Mouse (Mus musculus) neural tube, embryonic 12.5 days (tissue): ENCODE measurements around the gene Peli1. TPM values are rescaled to one million over a fixed set of nuclear protein-coding genes. Genes with fewer than 3 reads are reported as not detected.

ENCODE experiments used
- ATAC-seq: fragments of 200-750 bp; cut with Nextera tagmentation; 2 replicates; pipeline ENCODE4 v1.8.0; 2017; ENCODE audit warnings: low read depth, mild to moderate bottlenecking, moderate TSS enrichment, moderate library complexity; ENCODE audit not compliant: low FRiP score
- H3K27ac ChIP-seq: fragments of 300-500 bp; sonication (generic); 2 replicates; pipeline ENCODE4 v1.5.1; 2016
- H3K27me3 ChIP-seq: fragments of 300-500 bp; sonication (generic); replicated peaks from 2 replicates; pipeline ENCODE4 v1.6.1; 2016; ENCODE audit warnings: mild to moderate bottlenecking
- H3K36me3 ChIP-seq: fragments of 300-500 bp; sonication (generic); 2 replicates; pipeline ENCODE4 v1.6.1; 2016; ENCODE audit warnings: mild to moderate bottlenecking
- H3K4me1 ChIP-seq: fragments of 300-500 bp; sonication (generic); 2 replicates; pipeline ENCODE4 v1.6.1; 2016
- H3K4me2 ChIP-seq: fragments of 300-500 bp; sonication (generic); replicated peaks from 2 replicates; pipeline ENCODE4 v1.6.1; 2016; ENCODE audit warnings: mild to moderate bottlenecking
- H3K4me3 ChIP-seq: fragments of 300-500 bp; sonication (generic); 2 replicates; pipeline ENCODE4 v1.5.1; 2016
- H3K9ac ChIP-seq: fragments of 300-500 bp; sonication (generic); 2 replicates; pipeline ENCODE4 v1.6.1; 2016; ENCODE audit warnings: mild to moderate bottlenecking
- H3K9me3 ChIP-seq: fragments of 300-500 bp; sonication (generic); 2 replicates; pipeline ENCODE4 v1.6.1; 2016; ENCODE audit warnings: mild to moderate bottlenecking
- WGBS: fragments of 180-500 bp; shearing (Covaris S2); methylation state at CpG from one replicate; pipeline ENCODE4 v1.1.7; 2016; 5-methylcytosine and 5-hydroxymethylcytosine counted together
- polyA plus RNA-seq: library from polyadenylated mRNA; unstranded; fragments of >200 nt; fragmentation: Nextera tagmentation; extraction: Ambion mirVana; gene quantifications from 2 replicates; pipeline ENCODE4 v1.2.1, GENCODE M21; 2016

Gene Peli1
- polyA plus RNA-seq, 1 experiment from 2014 or later, result 109 TPM

GRCm38 (mm10) chr11:21098457-21098856 lies 7.4 kb downstream of the Peli1 start:
- no peak overlapping the region for H3K27ac ChIP-seq
- no peak for ATAC-seq
- H3K4me3 ChIP-seq, result no peak overlapping the region
- H3K4me2 ChIP-seq, result no peak overlapping the region
- H3K9me3 ChIP-seq, result no peaks in the 10 kb centered on the region
- WGBS, result 92% methylated on average over 2 of the region's 2 CpGs
- no peaks in the 10 kb centered on the region for H3K27me3 ChIP-seq
- H3K4me1 ChIP-seq, result peaks cover 11% of the 10 kb centered on the region
- no peak overlapping the region for H3K9ac ChIP-seq
- no peaks in the 10 kb centered on the region for H3K36me3 ChIP-seq

GRCm38 (mm10) chr11:21100704-21101103 lies 9.6 kb downstream of the Peli1 start:
- H3K27me3 ChIP-seq, result no peaks in the 10 kb centered on the region
- H3K9ac ChIP-seq, result no peak overlapping the region
- 94% methylated on average over 1 of the region's 1 CpGs for WGBS
- H3K4me1 ChIP-seq, result no peaks in the 10 kb centered on the region; the same call in 1 of the 2 replicates
- no peak overlapping the region for H3K4me2 ChIP-seq
- H3K27ac ChIP-seq, result no peak overlapping the region
- no peaks in the 10 kb centered on the region for H3K36me3 ChIP-seq
- H3K9me3 ChIP-seq, result no peaks in the 10 kb centered on the region
- no peak for ATAC-seq
- H3K4me3 ChIP-seq, result no peak overlapping the region

- Histone ChIP-seq H3K36me3 (no peaks in the 10 kb centered on the region), H3K9me3 (no peaks in the 10 kb centered on the region), H3K4me1 (no peaks in the 10 kb centered on the region; the same call in 1 of the 2 replicates), H3K4me2 (no peak overlapping the region), H3K27me3 (no peaks in the 10 kb centered on the region), H3K9ac (no peak overlapping the region), H3K4me3 (no peak overlapping the region), H3K27ac (no peak overlapping the region)
- WGBS, result 87% methylated on average over 4 of the region's 4 CpGs
- no peak for ATAC-seq
Measured at GRCm38 (mm10) chr11:21101286-21101685, 10.2 kb downstream of the Peli1 start.

GRCm38 (mm10) chr11:21102273-21103005 lies 11.3 kb downstream of the Peli1 start:
- Histone ChIP-seq H3K27ac (no peak overlapping the region), H3K9ac (no peak overlapping the region), H3K4me2 (no peak overlapping the region), H3K9me3 (no peaks in the 10 kb centered on the region), H3K27me3 (no peaks in the 10 kb centered on the region), H3K4me1 (no peaks in the 10 kb centered on the region; the same call in 1 of the 2 replicates), H3K36me3 (peaks cover 7% of the 10 kb centered on the region; the same call in 1 of the 2 replicates), H3K4me3 (no peak overlapping the region)
- 90% methylated on average over 6 of the region's 6 CpGs for WGBS
- ATAC-seq, result no peak

- H3K4me1 ChIP-seq, result no peaks in the 10 kb centered on the region; the same call in 1 of the 2 replicates
- WGBS, result 73% methylated on average over 2 of the region's 2 CpGs
- H3K4me2 ChIP-seq, result no peak overlapping the region
- H3K4me3 ChIP-seq, result no peak overlapping the region
- H3K36me3 ChIP-seq, result peaks cover 9% of the 10 kb centered on the region; the same call in 1 of the 2 replicates
- no peak overlapping the region for H3K27ac ChIP-seq
- ATAC-seq, result no peak
- no peak overlapping the region for H3K9ac ChIP-seq
- no peaks in the 10 kb centered on the region for H3K27me3 ChIP-seq
- H3K9me3 ChIP-seq, result no peaks in the 10 kb centered on the region
Measured at GRCm38 (mm10) chr11:21103186-21103585, 12.1 kb downstream of the Peli1 start.

- Histone ChIP-seq H3K27ac (no peak overlapping the region), H3K9ac (no peak overlapping the region), H3K36me3 (peaks cover 9% of the 10 kb centered on the region; the same call in 1 of the 2 replicates), H3K27me3 (no peaks in the 10 kb centered on the region), H3K4me1 (no peaks in the 10 kb centered on the region; the same call in 1 of the 2 replicates), H3K4me2 (no peak overlapping the region), H3K4me3 (no peak overlapping the region), H3K9me3 (no peaks in the 10 kb centered on the region)
- ATAC-seq, result no peak
- whole genome bisulfite sequencing, result 97% methylated on average over 1 of the region's 1 CpGs
Measured at GRCm38 (mm10) chr11:21105393-21105792, 14.3 kb downstream of the Peli1 start.

GRCm38 (mm10) chr11:21107120-21107519 lies 16.0 kb downstream of the Peli1 start:
- Histone ChIP-seq H3K9ac (no peak overlapping the region), H3K27me3 (no peaks in the 10 kb centered on the region), H3K27ac (no peak overlapping the region), H3K36me3 (peaks cover 9% of the 10 kb centered on the region; the same call in 1 of the 2 replicates), H3K4me2 (no peak overlapping the region), H3K9me3 (no peaks in the 10 kb centered on the region), H3K4me3 (no peak overlapping the region), H3K4me1 (no peaks in the 10 kb centered on the region; the same call in 1 of the 2 replicates)
- 98% methylated on average over 1 of the region's 1 CpGs for WGBS
- ATAC-seq, result no peak

- no peaks in the 10 kb centered on the region for H3K4me1 ChIP-seq
- no peak overlapping the region for H3K9ac ChIP-seq
- 92% methylated on average over 2 of the region's 2 CpGs for WGBS
- H3K36me3 ChIP-seq, result peaks cover 9% of the 10 kb centered on the region; the same call in 1 of the 2 replicates
- H3K9me3 ChIP-seq, result no peaks in the 10 kb centered on the region
- H3K4me3 ChIP-seq, result no peak overlapping the region
- no peaks in the 10 kb centered on the region for H3K27me3 ChIP-seq
- no peak for ATAC-seq
- H3K4me2 ChIP-seq, result no peak overlapping the region
- H3K27ac ChIP-seq, result no peak overlapping the region
Measured at GRCm38 (mm10) chr11:21109279-21109678, 18.2 kb downstream of the Peli1 start.

- Histone ChIP-seq H3K27ac (no peak overlapping the region), H3K36me3 (no peaks in the 10 kb centered on the region), H3K4me2 (no peak overlapping the region), H3K4me3 (no peak overlapping the region), H3K9me3 (no peaks in the 10 kb centered on the region), H3K9ac (no peak overlapping the region), H3K27me3 (no peaks in the 10 kb centered on the region), H3K4me1 (no peaks in the 10 kb centered on the region)
- WGBS, result 96% methylated on average over 2 of the region's 2 CpGs
- ATAC-seq, result no peak
Measured at GRCm38 (mm10) chr11:21114516-21114915, 23.4 kb downstream of the Peli1 start.

GRCm38 (mm10) chr11:21115804-21116203 lies 24.7 kb downstream of the Peli1 start:
- Histone ChIP-seq H3K9me3 (no peaks in the 10 kb centered on the region), H3K27ac (no peak overlapping the region), H3K4me1 (no peaks in the 10 kb centered on the region), H3K27me3 (no peaks in the 10 kb centered on the region), H3K4me3 (no peak overlapping the region), H3K4me2 (no peak overlapping the region), H3K9ac (no peak overlapping the region), H3K36me3 (no peaks in the 10 kb centered on the region)
- ATAC-seq, result no peak

- no peak for ATAC-seq
- Histone ChIP-seq H3K9ac (no peak overlapping the region), H3K27ac (no peak overlapping the region), H3K4me2 (no peak overlapping the region), H3K4me3 (no peak overlapping the region), H3K4me1 (no peaks in the 10 kb centered on the region), H3K36me3 (no peaks in the 10 kb centered on the region), H3K9me3 (no peaks in the 10 kb centered on the region), H3K27me3 (no peaks in the 10 kb centered on the region)
- 84% methylated on average over 3 of the region's 3 CpGs for WGBS
Measured at GRCm38 (mm10) chr11:21116623-21117295, 25.7 kb downstream of the Peli1 start.

GRCm38 (mm10) chr11:21121737-21122136 lies 30.6 kb downstream of the Peli1 start:
- Histone ChIP-seq H3K27me3 (no peaks in the 10 kb centered on the region), H3K9ac (no peak overlapping the region), H3K4me3 (no peak overlapping the region), H3K4me1 (no peaks in the 10 kb centered on the region), H3K9me3 (0 out of 2 replicates have a peak, but pooled peaks cover 6% of the 10 kb centered on the region), H3K27ac (no peak overlapping the region), H3K4me2 (no peak overlapping the region), H3K36me3 (no peaks in the 10 kb centered on the region)
- ATAC-seq, result no peak
- 94% methylated on average over 2 of the region's 2 CpGs for WGBS
